ENCODE assay signal across 7 mouse cellular contexts in genomic region chr4:117493905-117494851, GRCm38 (mm10). TPM values are rescaled to one million over a fixed set of nuclear protein-coding genes. Genes with fewer than 3 reads are reported as not detected.
A peak's percentile ranks its signal among the peaks of the same experiment; 100 is the strongest.
DNase-seq lines count a peak whose midpoint lies in the region; ATAC-seq lines count a peak whose summit lies in the region.

No protein-coding gene starts in this region.

- peaks cover 75% of the 10 kb centered on the region for H3K27me3 ChIP-seq in heart, embryonic 10.5 days (ENCODE audit: insufficient read depth, poor library complexity, severe bottlenecking)
- H3K27me3 ChIP-seq in midbrain, embryonic 14.5 days (ENCODE audit: control insufficient read depth, insufficient read depth, low read length): peaks cover 66% of the 10 kb centered on the region

- ATAC-seq in midbrain, embryonic 14.5 days (ENCODE audit: low FRiP score, low TSS enrichment): no peak

- peak overlapping the region; percentile 17; the same call in 1 of the 2 replicates for H3K27ac ChIP-seq in heart, embryonic 10.5 days
- H3K27ac ChIP-seq in midbrain, embryonic 14.5 days (replicated peaks; ENCODE audit: low read depth, low read length): peak overlapping the region; percentile 80

- H3K9ac ChIP-seq in midbrain, embryonic 14.5 days (replicated peaks; ENCODE audit: low read length): peak overlapping the region; percentile 65

- peak overlapping the region; percentile 77 for H3K4me2 ChIP-seq in midbrain, embryonic 14.5 days (ENCODE audit: low read length)

- H3K4me3 ChIP-seq in heart, embryonic 10.5 days: peak overlapping the region; percentile 71
- H3K4me3 ChIP-seq in midbrain, embryonic 14.5 days (replicated peaks; ENCODE audit: low read depth, low read length): peak overlapping the region; percentile 48

- no peaks in the 10 kb centered on the region for H3K36me3 ChIP-seq in heart, embryonic 10.5 days
- no peaks in the 10 kb centered on the region for H3K36me3 ChIP-seq in midbrain, embryonic 14.5 days (ENCODE audit: control insufficient read depth, insufficient read depth, low read length)

- peak; percentile 33 for DNase-seq in right cerebral cortex, postnatal 4 days
- no peak for DNase-seq in right cerebral cortex, postnatal 36 days (ENCODE audit: low spot score in 2 of 2)
- DNase-seq in cerebellum, postnatal 36 days: peak; percentile 14 to 22
- DNase-seq in heart, embryonic 10.5 days (ENCODE audit: low spot score): no peak
- DNase-seq in kidney, postnatal 10 days: peak; percentile 53
- peak; percentile 63 for DNase-seq in midbrain, embryonic 14.5 days
- no peak for DNase-seq in frontal cortex, adult 2 months (ENCODE audit: extremely low spot score in 1 of 2, low spot score in 1 of 2)

- under 1% methylated on average over 71 of the region's 71 CpGs for WGBS in heart, embryonic 10.5 days
- under 1% methylated on average over 69 of the region's 71 CpGs for WGBS in midbrain, embryonic 14.5 days

- H3K9me3 ChIP-seq in heart, embryonic 10.5 days: no peaks in the 10 kb centered on the region
- H3K9me3 ChIP-seq in midbrain, embryonic 14.5 days (ENCODE audit: control insufficient read depth, low read length): no peaks in the 10 kb centered on the region

- peaks cover 33% of the 10 kb centered on the region for H3K4me1 ChIP-seq in heart, embryonic 10.5 days
- H3K4me1 ChIP-seq in midbrain, embryonic 14.5 days (ENCODE audit: control insufficient read depth, insufficient read depth, low read length): peaks cover 21% of the 10 kb centered on the region

RNA-seq across cellular contexts. Expression of gene Rnf220, which starts 2.7 kb away (rescaled TPM):
- 56.5 and 76.1 TPM in 2 replicates for polyA plus RNA-seq in heart, embryonic 10.5 days (2016; fragmentation: Nextera tagmentation; extraction: Ambion mirVana)
- 103 and 110 TPM in 2 replicates for polyA plus RNA-seq in midbrain, embryonic 14.5 days (2014; fragmentation: Nextera tagmentation; extraction: Ambion mirVana)
- 193 and 212 TPM in 2 replicates for polyA plus RNA-seq in frontal cortex, adult 2 months (2012; rRNA removed)

RNA-seq across cellular contexts. Expression of gene Eri3, which starts 56.0 kb away (rescaled TPM):
- polyA plus RNA-seq in heart, embryonic 10.5 days (2016; fragmentation: Nextera tagmentation; extraction: Ambion mirVana): 108 and 118 TPM in 2 replicates
- 267 and 284 TPM in 2 replicates for polyA plus RNA-seq in midbrain, embryonic 14.5 days (2014; fragmentation: Nextera tagmentation; extraction: Ambion mirVana)
- 190 and 194 TPM in 2 replicates for polyA plus RNA-seq in frontal cortex, adult 2 months (2012; rRNA removed)

Comparison
In these comparisons a context has a peak if more than half of its experiments do, and no peak if none do; other contexts are left out.
1. DNase-seq: peak in right cerebral cortex, postnatal 4 days (single experiment), cerebellum, postnatal 36 days (2 of 2), kidney, postnatal 10 days (single experiment) and midbrain, embryonic 14.5 days (single experiment); none in right cerebral cortex, postnatal 36 days (0 of 2), heart, embryonic 10.5 days (single experiment) and frontal cortex, adult 2 months (0 of 2).